Mouse (Mus musculus) central nervous system, embryonic 11.5 days (tissue): ENCODE results near the gene Ror1. TPM values are rescaled to one million over a fixed set of nuclear protein-coding genes. Genes with fewer than 3 reads are reported as not detected.

Experiments used
- polyA plus RNA-seq: library from polyadenylated mRNA; depleted of rRNA; stranded (reverse); fragments of >200 nt; gene quantifications from 2 replicates; pipeline ENCODE4 v1.2.3, GENCODE M21; 2012; rRNA removed

Ror1 gene
- 2.7 and 7.7 TPM in 2 replicates for polyA plus RNA-seq

GRCm38 (mm10) chr4:100095685-100096595 is at the start of gene Ror1:
Gene Ror1 (plus strand): TSS chr4:100095791.

GRCm38 (mm10) chr4:100478592-100479321 is 383.2 kb downstream of the Ror1 start, which contains the start of gene Ube2u:
Gene Ube2u (plus strand): TSS chr4:100478849.

Other genes with a start within 250 kb of the Ror1 start
- 32.8 and 36.5 TPM in 2 replicates for gene Pgm1, start 166.4 kb upstream of the Ror1 start, polyA plus RNA-seq
- 14.8 and 19.3 TPM in 2 replicates for gene Itgb3bp, start 166.0 kb upstream of the Ror1 start, polyA plus RNA-seq